Mouse (Mus musculus) CH12.LX (cell line): Measurements from ENCODE around the gene Polr3b. TPM values are rescaled to one million over a fixed set of nuclear protein-coding genes. Genes with fewer than 3 reads are reported as not detected.

Experiments used
- DNase-seq: peaks from one replicate; pipeline ENCODE4 v3.0.0-alpha.2; 2013; ENCODE audit errors: extremely low read depth
- H3K27ac ChIP-seq: 2 replicates; pipeline ENCODE4 v1.5.1; 2012; ENCODE audit warnings: low read depth, mild to moderate bottlenecking, control low read depth, moderate library complexity; ENCODE audit not compliant: insufficient read depth
- H3K27me3 ChIP-seq: replicated peaks from 2 replicates; pipeline ENCODE3; 2012; ENCODE audit warnings: inconsistent platforms
- H3K36me3 ChIP-seq, 2 experiments: replicated peaks in 1 of 2; 2 replicates each; pipeline versions ENCODE3 to v1.6.1; 2012; ENCODE audit warnings: inconsistent platforms in 1 of 2, low read length in 1 of 2, mild to moderate bottlenecking in 1 of 2, mixed read lengths in 1 of 2, moderate library complexity in 1 of 2; ENCODE audit not compliant: control insufficient read depth in 1 of 2, insufficient read depth in 1 of 2
- H3K4me1 ChIP-seq, 2 experiments: 2 replicates each; pipeline ENCODE4 v1.6.1; 2012; ENCODE audit warnings: inconsistent platforms in 1 of 2, moderate library complexity in 1 of 2; ENCODE audit not compliant: insufficient read depth in 2 of 2, control insufficient read depth in 1 of 2
- H3K4me2 ChIP-seq: 2 replicates; pipeline ENCODE4 v1.6.1; 2012; ENCODE audit warnings: low read depth, mild to moderate bottlenecking, control low read depth; ENCODE audit not compliant: poor library complexity, insufficient read depth, severe bottlenecking
- H3K4me3 ChIP-seq, 3 experiments: fragments of 150-350 bp in 1 of 3; sonication (generic) in 1 of 3; replicated peaks in 1 of 3; 2 replicates each; pipeline versions ENCODE3 to v1.5.1; 2011 to 2012; ENCODE audit warnings: low read depth in 2 of 3, low read length in 2 of 3, mild to moderate bottlenecking in 2 of 3, moderate library complexity in 2 of 3, control low read depth in 1 of 3, improper control_type of control experiment in 1 of 3, inconsistent platforms in 1 of 3, mixed read lengths in 1 of 3; ENCODE audit not compliant: poor library complexity in 1 of 3
- H3K79me2 ChIP-seq: replicated peaks from 2 replicates; pipeline ENCODE4 v1.6.1; 2012; ENCODE audit warnings: mild to moderate bottlenecking, moderate library complexity; ENCODE audit not compliant: control insufficient read depth, poor library complexity, insufficient read depth, severe bottlenecking; ENCODE audit errors: extremely low read depth
- H3K9ac ChIP-seq: 2 replicates; pipeline ENCODE4 v1.6.1; 2012; ENCODE audit warnings: low read depth, mild to moderate bottlenecking, control low read depth, moderate library complexity; ENCODE audit not compliant: insufficient read depth
- H3K9me3 ChIP-seq: replicated peaks from 2 replicates; pipeline ENCODE3; 2012; ENCODE audit warnings: low read length, inconsistent platforms, mixed read lengths
- E2F4 ChIP-seq: IDR thresholded peaks from 2 replicates; pipeline ENCODE4 v1.6.1; 2011; ENCODE audit warnings: low read depth, low read length, improper control_type of control experiment; ENCODE audit not compliant: insufficient replicate concordance
- ELF1 ChIP-seq: IDR thresholded peaks from 2 replicates; pipeline ENCODE4 v1.6.1; 2014; ENCODE audit warnings: low read depth, mild to moderate bottlenecking, inconsistent platforms, low read length, improper control_type of control experiment
- ETS1 ChIP-seq: conservative IDR thresholded peaks from 2 replicates; pipeline ENCODE4 v1.6.1; 2012; ENCODE audit warnings: low read depth, mild to moderate bottlenecking, inconsistent platforms, low read length, improper control_type of control experiment, moderate library complexity
- GABPA ChIP-seq: IDR thresholded peaks from 2 replicates; pipeline ENCODE4 v1.6.1; 2012; ENCODE audit warnings: low read depth, low read length, improper control_type of control experiment, inconsistent platforms; ENCODE audit not compliant: insufficient replicate concordance
- IRF4 ChIP-seq: IDR thresholded peaks from 2 replicates; pipeline ENCODE4 v1.6.1; 2014; ENCODE audit warnings: low read depth, mild to moderate bottlenecking, inconsistent platforms, low read length, improper control_type of control experiment
- JUN ChIP-seq: IDR thresholded peaks from 2 replicates; pipeline ENCODE4 v1.6.1; 2011; ENCODE audit warnings: low read depth, mild to moderate bottlenecking, low read length, improper control_type of control experiment, moderate library complexity; ENCODE audit not compliant: insufficient read depth
- KAT2A ChIP-seq: IDR thresholded peaks from 2 replicates; pipeline ENCODE4 v1.6.1; 2012; ENCODE audit warnings: low read length, improper control_type of control experiment, inconsistent platforms; ENCODE audit not compliant: insufficient replicate concordance
- MAX ChIP-seq: IDR thresholded peaks from 2 replicates; pipeline ENCODE4 v1.6.1; 2011; ENCODE audit warnings: low read length, improper control_type of control experiment
- MAZ ChIP-seq: IDR thresholded peaks from 2 replicates; pipeline ENCODE4 v1.6.1; 2012; ENCODE audit warnings: low read depth, mild to moderate bottlenecking, inconsistent platforms, low read length, improper control_type of control experiment, moderate library complexity
- MEF2A ChIP-seq: IDR thresholded peaks from 2 replicates; pipeline ENCODE4 v1.6.1; 2014; ENCODE audit warnings: low read depth, mild to moderate bottlenecking, inconsistent platforms, low read length, improper control_type of control experiment, borderline replicate concordance
- MYC ChIP-seq: IDR thresholded peaks from 2 replicates; pipeline ENCODE4 v1.6.1; 2011; ENCODE audit warnings: low read depth, mild to moderate bottlenecking, improper control_type of control experiment, low read length
- NELFE ChIP-seq: IDR thresholded peaks from 2 replicates; pipeline ENCODE4 v1.6.1; 2011; ENCODE audit warnings: low read depth, low read length, improper control_type of control experiment
- NRF1 ChIP-seq: IDR thresholded peaks from 2 replicates; pipeline ENCODE4 v1.6.1; 2014; ENCODE audit warnings: low read depth, mild to moderate bottlenecking, inconsistent platforms, low read length, improper control_type of control experiment, moderate library complexity
- PAX5 ChIP-seq: IDR thresholded peaks from 2 replicates; pipeline ENCODE4 v1.6.1; 2012; ENCODE audit warnings: low read length, inconsistent platforms, mixed read lengths
- POLR2A ChIP-seq: IDR thresholded peaks from 2 replicates; pipeline ENCODE4 v1.6.1; 2011; ENCODE audit warnings: low read depth, mild to moderate bottlenecking, improper control_type of control experiment, low read length
- RCOR1 ChIP-seq: conservative IDR thresholded peaks from 2 replicates; pipeline ENCODE4 v1.6.1; 2012; ENCODE audit warnings: low read depth, mild to moderate bottlenecking, inconsistent platforms, low read length, improper control_type of control experiment
- SIN3A ChIP-seq: IDR thresholded peaks from 2 replicates; pipeline ENCODE4 v1.6.1; 2012; ENCODE audit warnings: low read length, improper control_type of control experiment, inconsistent platforms
- SMC3 ChIP-seq: IDR thresholded peaks from 2 replicates; pipeline ENCODE4 v1.6.1; 2011; ENCODE audit warnings: low read depth, low read length, improper control_type of control experiment
- ZC3H11A ChIP-seq: IDR thresholded peaks from 2 replicates; pipeline ENCODE4 v1.6.1; 2012; ENCODE audit warnings: low read depth, mild to moderate bottlenecking, inconsistent platforms, low read length, improper control_type of control experiment
- ZKSCAN1 ChIP-seq: IDR thresholded peaks from 2 replicates; pipeline ENCODE4 v1.6.1; 2012; ENCODE audit warnings: low read depth, inconsistent platforms, low read length, improper control_type of control experiment, borderline replicate concordance
- ZMIZ1 ChIP-seq: IDR thresholded peaks from 2 replicates; pipeline ENCODE4 v1.6.1; 2012; ENCODE audit warnings: low read depth, mild to moderate bottlenecking, inconsistent platforms, low read length, improper control_type of control experiment
- ZNF384 ChIP-seq: IDR thresholded peaks from 2 replicates; pipeline ENCODE4 v1.6.1; 2012; ENCODE audit warnings: low read depth, low read length, improper control_type of control experiment, inconsistent platforms
- dilution Hi-C: fragments of 300-500 bp; cut with MboI; formaldehyde crosslinking; loops from 2 replicates; pipeline ENCODE4 v1.14.3; 2020; ENCODE audit warnings: low sequenced_read_pairs; ENCODE audit not compliant: extremely low pct_unique_long_range_greater_than_20kb, extremely low pct_ligation_motif_present
- in situ Hi-C: fragments of 300-500 bp; cut with MboI; formaldehyde crosslinking; loops from 3 replicates; pipeline ENCODE4 v1.14.3; 2019; ENCODE audit warnings: low sequenced_read_pairs, low pct_ligation_motif_present, low pct_unique_long_range_greater_than_20kb, mixed read lengths
- polyA plus RNA-seq: library from polyadenylated mRNA; unstranded; fragments of >175 nt; gene quantifications from 2 replicates; pipeline ENCODE4 v1.2.1, GENCODE M21; 2012; ENCODE audit warnings: low read depth; ENCODE audit not compliant: insufficient read length
- total RNA-seq, 2 experiments: library from RNA; depleted of rRNA; stranded (reverse); fragments of 300-350 nt in 1 of 2; fragments of >200 nt in 1 of 2; gene quantifications; 2 replicates each; pipeline ENCODE4 v1.2.3; 2012 to 2014

Polr3b gene
- total and polyA plus RNA-seq, 3 experiments, result 13.0 to 20.8 (median 16.3) TPM

- peaks cover 6 to 74% of the 10 kb centered on the region in 2 experiments for H3K36me3 ChIP-seq
- in situ Hi-C loops, result no loop called here
Observed at GRCm38 (mm10) chr10:84662138-84662537, 40.0 kb downstream of the Polr3b start.

GRCm38 (mm10) chr10:84665713-84666260 lies 43.7 kb downstream of the Polr3b start:
- no peaks in the 10 kb centered on the region for H3K79me2 ChIP-seq
- H3K4me1 ChIP-seq, result no peaks in the 10 kb centered on the region
- no peak for TF ChIP-seq ZNF384
- TF ChIP-seq MAX, result no peak
- TF ChIP-seq ETS1, result no peak
- no peak for TF ChIP-seq E2F4
- TF ChIP-seq SIN3A, result no peak
- no peak for TF ChIP-seq ZC3H11A
- TF ChIP-seq ELF1, result no peak
- no peak for TF ChIP-seq IRF4
- no peak for TF ChIP-seq NRF1
- no peak for TF ChIP-seq MAZ
- H3K27ac ChIP-seq, result no peak overlapping the region
- no peak overlapping the region for H3K4me2 ChIP-seq
- H3K9me3 ChIP-seq, result no peaks in the 10 kb centered on the region
- in situ Hi-C loops, result no loop called here
- no peak for DNase-seq
- H3K9ac ChIP-seq, result no peak overlapping the region
- dilution Hi-C loops, result no loop called here
- H3K36me3 ChIP-seq, result peaks cover 18 to 57% of the 10 kb centered on the region in 2 experiments
- no peaks in the 10 kb centered on the region for H3K27me3 ChIP-seq
- H3K4me3 ChIP-seq, result no peak overlapping the region

More at GRCm38 (mm10) chr10:84662138-84662537, 40.0 kb downstream of the Polr3b start:
- Histone ChIP-seq H3K4me3 (no peak overlapping the region), H3K27ac (no peak overlapping the region), H3K79me2 (no peaks in the 10 kb centered on the region), H3K27me3 (no peaks in the 10 kb centered on the region), H3K4me1 (no peaks in the 10 kb centered on the region), H3K4me2 (no peak overlapping the region), H3K9me3 (no peaks in the 10 kb centered on the region), H3K9ac (no peak overlapping the region)
- dilution Hi-C loops, result no loop called here
- DNase-seq, result no peak
- no peak for TF ChIP-seq E2F4

- H3K27ac ChIP-seq, result no peak overlapping the region
- no peak for DNase-seq
- peaks cover 40 to 84% of the 10 kb centered on the region in 2 experiments for H3K36me3 ChIP-seq
- H3K4me3 ChIP-seq, result no peak overlapping the region
- in situ Hi-C loops (no loop called here), dilution Hi-C loops (no loop called here)
- TF ChIP-seq RCOR1, result no peak
- TF ChIP-seq POLR2A, result no peak
- TF ChIP-seq ZMIZ1, result no peak
- TF ChIP-seq GABPA, result no peak
- no peak for TF ChIP-seq ZC3H11A
- TF ChIP-seq MEF2A, result no peak
- TF ChIP-seq ELF1, result no peak
- no peak for TF ChIP-seq PAX5
- TF ChIP-seq ZKSCAN1, result no peak
- TF ChIP-seq SIN3A, result no peak
- TF ChIP-seq NELFE, result no peak
- TF ChIP-seq NRF1, result no peak
- TF ChIP-seq IRF4, result no peak
- TF ChIP-seq SMC3, result no peak
- no peak for TF ChIP-seq ETS1
- no peak for TF ChIP-seq KAT2A
- TF ChIP-seq MAX, result no peak
- TF ChIP-seq MYC, result no peak
- no peak for TF ChIP-seq JUN
- no peak for TF ChIP-seq MAZ
- H3K9ac ChIP-seq, result no peak overlapping the region
- no peaks in the 10 kb centered on the region for H3K79me2 ChIP-seq
- H3K27me3 ChIP-seq, result no peaks in the 10 kb centered on the region
- no peaks in the 10 kb centered on the region for H3K4me1 ChIP-seq
- H3K9me3 ChIP-seq, result no peaks in the 10 kb centered on the region
- no peak overlapping the region for H3K4me2 ChIP-seq
Observed at GRCm38 (mm10) chr10:84675653-84676052, 53.6 kb downstream of the Polr3b start.
